Mouse (Mus musculus): Measurements from ENCODE around the gene Defa21. TPM values are rescaled to one million over a fixed set of nuclear protein-coding genes. Genes with fewer than 3 reads are reported as not detected.
"Not testable (repeated sequence)": the region's sequence is repeated elsewhere in the genome, so short reads cannot be mapped to it uniquely, and the experiment has no call there.

Defa21 gene
- polyA plus RNA-seq (2014; fragmentation: Nextera tagmentation; extraction: Ambion mirVana): not detected in 2 replicates

DNA sequence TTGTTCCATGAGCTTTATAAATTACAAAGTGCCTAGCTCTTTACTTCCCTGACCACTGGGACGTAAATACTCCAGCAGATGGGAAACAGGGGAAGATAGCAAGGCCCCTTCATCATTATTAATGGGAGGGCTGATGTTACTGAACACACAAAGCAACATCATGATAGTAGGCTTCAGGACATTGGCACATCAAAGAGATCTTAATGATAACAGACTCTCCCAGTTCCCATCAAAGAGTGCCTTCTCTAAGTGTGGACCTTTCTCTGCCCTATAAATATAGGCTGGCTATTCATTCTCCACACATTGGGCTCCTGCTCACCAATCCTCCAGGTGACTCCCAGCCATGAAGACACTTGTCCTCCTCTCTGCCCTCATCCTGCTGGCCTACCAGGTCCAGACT lies at the start of gene Defa21:
TSS of gene Defa21 (plus strand) at position 301 of the 400 bp plus-strand sequence.
- not testable (repeated sequence) for H3K27ac ChIP-seq (ENCODE audit: low read depth, low read length); H3K9me3 ChIP-seq (ENCODE audit: control insufficient read depth, low read length); H3K4me1 ChIP-seq (replicated peaks; ENCODE audit: control insufficient read depth, insufficient read depth, low read length); DNase-seq (ENCODE audit: low spot score); H3K36me3 ChIP-seq (ENCODE audit: control insufficient read depth, insufficient read depth, low read length); H3K27me3 ChIP-seq (replicated peaks; ENCODE audit: control insufficient read depth, insufficient read depth, low read length); ATAC-seq (replicated peaks; ENCODE audit: low FRiP score); H3K4me2 ChIP-seq; H3K4me3 ChIP-seq (ENCODE audit: low read depth, low read length); H3K9ac ChIP-seq (ENCODE audit: low read depth, low read length)
- no CpG with 5 or more reads among the region's 1 CpGs for WGBS

DNA sequence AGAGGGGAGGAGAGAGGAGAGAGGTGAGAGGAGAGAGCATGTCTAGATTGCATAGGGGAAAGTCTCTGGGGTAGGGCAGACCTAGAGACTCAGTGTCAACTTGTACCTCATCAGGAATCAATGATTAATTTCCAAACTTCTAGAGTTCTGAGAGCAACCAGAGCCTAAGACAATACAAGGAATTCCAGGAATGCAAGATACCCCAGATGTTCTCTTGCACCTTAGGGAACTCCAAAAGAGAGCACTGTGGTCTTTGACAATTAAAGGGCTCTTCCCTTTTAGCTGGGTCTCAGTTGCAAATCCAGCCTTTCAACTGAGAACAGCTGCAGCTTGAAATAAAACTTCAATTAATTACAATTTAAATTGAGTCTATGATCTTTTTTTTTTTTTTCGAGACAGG lies 45.5 kb upstream of the Defa21 start:
- WGBS: 30% methylated on average over 1 of the region's 1 CpGs

DNA sequence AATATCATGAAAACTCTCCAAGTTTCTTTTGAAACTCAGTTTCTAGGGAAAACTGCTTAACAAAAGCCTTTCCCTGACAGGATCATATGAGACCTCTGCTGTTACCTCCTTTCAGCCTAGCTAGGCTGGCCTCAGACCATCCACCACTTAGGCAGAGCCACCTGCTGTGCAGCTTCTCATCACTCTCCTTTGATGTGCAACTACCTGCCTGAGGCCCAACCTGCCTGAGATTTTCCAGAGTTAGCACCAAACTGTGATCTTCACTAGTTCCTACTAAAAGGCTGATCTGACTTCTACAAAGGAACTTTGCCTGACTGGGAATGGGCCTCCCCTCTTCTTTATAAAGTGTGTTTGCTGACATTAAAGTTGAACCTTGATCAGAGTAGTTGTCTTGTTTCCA lies 31.3 kb upstream of the Defa21 start:
- ATAC-seq (replicated peaks; ENCODE audit: low FRiP score); H3K27me3 ChIP-seq (replicated peaks; ENCODE audit: control insufficient read depth, insufficient read depth, low read length); DNase-seq (ENCODE audit: low spot score); H3K27ac ChIP-seq (ENCODE audit: low read depth, low read length); H3K4me3 ChIP-seq (ENCODE audit: low read depth, low read length); H3K4me1 ChIP-seq (replicated peaks; ENCODE audit: control insufficient read depth, insufficient read depth, low read length); H3K9ac ChIP-seq (ENCODE audit: low read depth, low read length); H3K36me3 ChIP-seq (ENCODE audit: control insufficient read depth, insufficient read depth, low read length); H3K9me3 ChIP-seq (ENCODE audit: control insufficient read depth, low read length); H3K4me2 ChIP-seq: not testable (repeated sequence)

More for the DNA sequence above, 45.5 kb upstream of the Defa21 start:
- Histone ChIP-seq H3K4me3 (ENCODE audit: low read depth, low read length) (no peak overlapping the region), H3K27me3 (replicated peaks; ENCODE audit: control insufficient read depth, insufficient read depth, low read length) (no peaks in the 10 kb centered on the region), H3K4me1 (replicated peaks; ENCODE audit: control insufficient read depth, insufficient read depth, low read length) (no peaks in the 10 kb centered on the region), H3K9me3 (ENCODE audit: control insufficient read depth, low read length) (no peaks in the 10 kb centered on the region), H3K36me3 (ENCODE audit: control insufficient read depth, insufficient read depth, low read length) (no peaks in the 10 kb centered on the region), H3K4me2 (no peak overlapping the region), H3K9ac (ENCODE audit: low read depth, low read length) (no peak overlapping the region), H3K27ac (ENCODE audit: low read depth, low read length) (no peak overlapping the region)
- DNase-seq (ENCODE audit: low spot score) (no peak), ATAC-seq (replicated peaks; ENCODE audit: low FRiP score) (no peak)

DNA sequence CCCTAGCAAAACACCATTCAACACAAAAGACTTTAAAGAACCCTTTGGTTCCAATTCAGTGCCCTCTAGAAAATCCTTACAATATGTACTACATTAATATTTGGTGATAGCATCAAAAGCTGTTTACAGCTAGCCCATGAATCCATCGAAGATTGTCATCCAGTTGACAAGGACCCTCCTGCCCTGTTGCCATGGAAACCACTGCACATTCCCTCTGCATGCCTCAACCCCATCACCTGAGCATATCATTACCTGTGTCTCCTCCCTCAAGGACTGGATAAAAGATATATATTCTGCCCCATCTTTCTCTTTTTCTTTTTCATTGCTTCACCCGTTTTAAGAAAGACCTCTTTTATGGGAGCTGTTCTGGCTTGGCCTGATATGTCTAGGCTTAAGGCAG lies 28.6 kb upstream of the Defa21 start:
- no peak for ATAC-seq (replicated peaks; ENCODE audit: low FRiP score)
- WGBS: 79% methylated on average over 2 of the region's 2 CpGs
- Histone ChIP-seq H3K9ac (ENCODE audit: low read depth, low read length) (no peak overlapping the region), H3K36me3 (ENCODE audit: control insufficient read depth, insufficient read depth, low read length) (no peaks in the 10 kb centered on the region), H3K4me1 (replicated peaks; ENCODE audit: control insufficient read depth, insufficient read depth, low read length) (no peaks in the 10 kb centered on the region), H3K4me3 (ENCODE audit: low read depth, low read length) (no peak overlapping the region), H3K27me3 (replicated peaks; ENCODE audit: control insufficient read depth, insufficient read depth, low read length) (no peaks in the 10 kb centered on the region), H3K27ac (ENCODE audit: low read depth, low read length) (no peak overlapping the region), H3K9me3 (ENCODE audit: control insufficient read depth, low read length) (no peaks in the 10 kb centered on the region), H3K4me2 (no peak overlapping the region)
- no peak for DNase-seq (ENCODE audit: low spot score)

DNA sequence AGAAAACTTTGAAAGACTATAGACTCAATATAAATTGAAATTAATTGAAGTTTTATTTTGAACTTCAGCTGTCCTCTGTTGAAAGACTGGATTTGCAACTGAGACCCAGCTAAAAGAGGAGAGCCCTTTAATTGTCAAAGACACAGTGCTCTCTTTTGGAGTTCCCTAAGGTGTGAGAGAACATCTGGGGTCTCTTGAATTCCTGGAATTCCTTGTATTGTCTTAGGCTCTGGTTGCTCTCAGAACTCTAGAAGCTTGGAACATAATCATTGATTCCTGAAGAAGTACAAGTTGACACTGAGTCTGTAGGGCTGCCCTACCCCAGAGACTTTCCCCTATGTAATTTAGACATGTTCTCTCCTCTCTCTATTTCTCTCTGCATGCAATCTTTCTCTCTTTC lies 28.1 kb upstream of the Defa21 start:
- Histone ChIP-seq H3K4me3 (ENCODE audit: low read depth, low read length) (no peak overlapping the region), H3K4me2 (no peak overlapping the region), H3K36me3 (ENCODE audit: control insufficient read depth, insufficient read depth, low read length) (no peaks in the 10 kb centered on the region), H3K27ac (ENCODE audit: low read depth, low read length) (no peak overlapping the region), H3K9me3 (ENCODE audit: control insufficient read depth, low read length) (no peaks in the 10 kb centered on the region), H3K27me3 (replicated peaks; ENCODE audit: control insufficient read depth, insufficient read depth, low read length) (no peaks in the 10 kb centered on the region), H3K9ac (ENCODE audit: low read depth, low read length) (no peak overlapping the region), H3K4me1 (replicated peaks; ENCODE audit: control insufficient read depth, insufficient read depth, low read length) (no peaks in the 10 kb centered on the region)
- DNase-seq (ENCODE audit: low spot score) (no peak), ATAC-seq (replicated peaks; ENCODE audit: low FRiP score) (no peak)

DNA sequence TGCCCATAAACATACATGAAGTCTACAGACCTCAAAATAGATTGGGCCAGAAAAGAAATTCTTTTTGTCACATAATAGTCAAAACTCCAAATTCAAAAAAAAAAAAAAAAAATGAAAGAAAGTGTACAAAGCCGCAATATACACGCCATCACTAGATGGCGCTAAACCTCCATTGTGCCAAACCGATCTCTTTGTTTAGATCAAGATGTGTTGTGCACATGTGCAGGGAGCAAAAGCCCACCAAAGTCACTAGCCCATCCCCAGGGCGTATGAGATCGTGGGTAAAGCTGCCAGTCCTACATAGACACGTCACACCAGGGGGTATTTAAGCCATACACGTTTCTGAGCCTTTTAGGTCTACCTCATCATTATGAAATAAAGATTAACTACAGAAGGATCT lies 24.2 kb upstream of the Defa21 start:
- DNase-seq (ENCODE audit: low spot score) (no peak), ATAC-seq (replicated peaks; ENCODE audit: low FRiP score) (no peak)
- 58% methylated on average over 8 of the region's 8 CpGs for WGBS
- Histone ChIP-seq H3K4me2 (no peak overlapping the region), H3K36me3 (ENCODE audit: control insufficient read depth, insufficient read depth, low read length) (no peaks in the 10 kb centered on the region), H3K4me3 (ENCODE audit: low read depth, low read length) (no peak overlapping the region), H3K27me3 (replicated peaks; ENCODE audit: control insufficient read depth, insufficient read depth, low read length) (no peaks in the 10 kb centered on the region), H3K9me3 (ENCODE audit: control insufficient read depth, low read length) (no peaks in the 10 kb centered on the region), H3K4me1 (replicated peaks; ENCODE audit: control insufficient read depth, insufficient read depth, low read length) (no peaks in the 10 kb centered on the region), H3K27ac (ENCODE audit: low read depth, low read length) (no peak overlapping the region), H3K9ac (ENCODE audit: low read depth, low read length) (no peak overlapping the region)

DNA sequence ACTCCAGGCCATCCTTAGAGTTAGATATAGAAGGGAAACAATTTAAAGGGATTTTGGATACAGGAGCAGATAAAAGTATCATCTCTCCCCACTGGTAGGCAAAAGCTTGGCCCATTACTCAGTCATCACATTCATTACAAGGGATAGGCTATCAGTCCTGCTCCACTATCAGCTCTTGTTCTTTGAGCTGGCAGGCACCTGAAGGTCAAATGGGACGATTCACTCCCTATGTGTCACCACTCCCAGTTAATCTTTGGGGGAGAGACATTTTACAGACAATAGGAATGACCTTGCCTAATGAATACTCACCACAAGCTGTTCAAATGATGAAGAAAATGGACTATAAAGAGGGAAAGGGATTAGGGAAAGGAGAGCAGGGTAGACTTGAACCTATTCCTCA lies 18.5 kb upstream of the Defa21 start:
- Histone ChIP-seq H3K9me3 (ENCODE audit: control insufficient read depth, low read length) (no peaks in the 10 kb centered on the region), H3K9ac (ENCODE audit: low read depth, low read length) (no peak overlapping the region), H3K36me3 (ENCODE audit: control insufficient read depth, insufficient read depth, low read length) (no peaks in the 10 kb centered on the region), H3K4me3 (ENCODE audit: low read depth, low read length) (no peak overlapping the region), H3K4me2 (no peak overlapping the region), H3K4me1 (replicated peaks; ENCODE audit: control insufficient read depth, insufficient read depth, low read length) (no peaks in the 10 kb centered on the region), H3K27ac (ENCODE audit: low read depth, low read length) (no peak overlapping the region), H3K27me3 (replicated peaks; ENCODE audit: control insufficient read depth, insufficient read depth, low read length) (no peaks in the 10 kb centered on the region)
- DNase-seq (ENCODE audit: low spot score) (no peak), ATAC-seq (replicated peaks; ENCODE audit: low FRiP score) (no peak)
- WGBS: 22% methylated on average over 1 of the region's 1 CpGs

DNA sequence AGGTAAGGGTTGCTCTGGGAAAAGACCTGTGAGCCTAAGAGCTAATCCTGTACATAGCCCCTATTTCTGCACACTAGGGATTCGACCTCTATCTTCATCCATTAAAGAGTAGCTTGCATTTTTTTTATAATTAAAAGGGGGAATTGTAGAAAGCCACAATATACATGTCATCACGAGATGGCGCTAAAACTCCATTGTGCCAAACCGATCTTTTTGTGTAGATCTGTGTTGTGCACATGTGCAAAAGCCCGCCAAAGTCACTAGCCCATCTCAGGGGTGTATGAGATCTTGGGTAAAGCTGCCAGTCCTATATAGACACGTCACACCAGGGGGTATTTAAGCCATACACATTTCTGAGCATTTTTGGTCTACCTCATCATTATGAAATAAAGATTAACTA lies 16.8 kb upstream of the Defa21 start:
- not testable (repeated sequence) for H3K9me3 ChIP-seq (ENCODE audit: control insufficient read depth, low read length); H3K4me3 ChIP-seq (ENCODE audit: low read depth, low read length); H3K4me2 ChIP-seq; H3K27ac ChIP-seq (ENCODE audit: low read depth, low read length); H3K4me1 ChIP-seq (replicated peaks; ENCODE audit: control insufficient read depth, insufficient read depth, low read length); H3K9ac ChIP-seq (ENCODE audit: low read depth, low read length); DNase-seq (ENCODE audit: low spot score); H3K27me3 ChIP-seq (replicated peaks; ENCODE audit: control insufficient read depth, insufficient read depth, low read length); H3K36me3 ChIP-seq (ENCODE audit: control insufficient read depth, insufficient read depth, low read length); ATAC-seq (replicated peaks; ENCODE audit: low FRiP score)
- WGBS: 45% methylated on average over 6 of the region's 6 CpGs

DNA sequence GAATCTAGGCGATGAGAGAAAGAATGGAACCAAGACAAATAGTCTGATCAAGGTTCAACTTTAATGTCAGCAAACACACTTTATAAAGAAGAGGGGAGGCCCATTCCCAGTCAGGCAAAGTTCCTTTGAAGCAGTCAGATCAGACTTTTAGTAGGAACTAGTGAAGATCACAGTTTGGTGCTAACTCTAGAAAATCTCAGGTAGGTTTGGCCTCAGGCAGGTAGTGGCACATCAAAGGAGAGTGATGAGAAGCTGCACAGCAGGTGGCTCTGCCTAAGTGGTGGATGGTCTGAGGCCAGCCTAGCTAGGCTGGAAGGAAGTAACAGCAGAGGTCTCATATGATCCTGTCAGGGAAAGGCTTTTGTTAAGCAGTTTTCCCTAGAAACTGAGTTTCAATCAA lies 14.8 kb upstream of the Defa21 start:
- H3K9ac ChIP-seq (ENCODE audit: low read depth, low read length); H3K4me1 ChIP-seq (replicated peaks; ENCODE audit: control insufficient read depth, insufficient read depth, low read length); DNase-seq (ENCODE audit: low spot score); H3K27me3 ChIP-seq (replicated peaks; ENCODE audit: control insufficient read depth, insufficient read depth, low read length); H3K4me3 ChIP-seq (ENCODE audit: low read depth, low read length); H3K4me2 ChIP-seq; H3K9me3 ChIP-seq (ENCODE audit: control insufficient read depth, low read length); H3K27ac ChIP-seq (ENCODE audit: low read depth, low read length); H3K36me3 ChIP-seq (ENCODE audit: control insufficient read depth, insufficient read depth, low read length); ATAC-seq (replicated peaks; ENCODE audit: low FRiP score): not testable (repeated sequence)
- WGBS: 61% methylated on average over 1 of the region's 1 CpGs
